Mouse (Mus musculus) ovary, adult 18-20 months (tissue): ENCODE results near the gene Fgfr2.
A peak's percentile ranks its signal among the peaks of the same experiment; 100 is the strongest.

Source experiments
- DNase-seq: peaks from one replicate; pipeline ENCODE4 v3.0.0; 2022; ENCODE audit warnings: low spot score, mixed read lengths

Gene Fgfr2

DNA sequence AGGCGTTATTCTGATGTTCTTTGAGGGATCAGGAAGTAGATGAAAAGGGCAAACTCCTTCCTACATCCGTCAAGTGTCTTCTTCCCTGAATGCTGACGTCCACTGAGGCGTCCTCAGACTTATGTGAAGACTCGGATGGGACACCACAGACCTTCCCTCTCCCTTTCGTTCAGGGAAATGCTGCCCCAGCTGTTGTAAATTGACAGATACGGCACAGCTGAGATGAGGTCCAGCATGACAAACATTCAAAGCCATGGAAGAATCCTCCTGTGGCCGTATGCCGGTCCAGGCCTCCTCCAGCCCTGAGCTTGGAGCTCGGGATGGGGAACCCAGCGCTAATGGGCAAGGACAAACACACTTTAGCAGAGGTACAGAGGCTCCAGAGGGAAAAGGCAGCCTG is 373.6 kb downstream of the Fgfr2 start:
- no peak for DNase-seq

GRCm38 (mm10) chr7:132748076-132748769 is 374.9 kb downstream of the Fgfr2 start:
- DNase-seq, result no peak

DNA sequence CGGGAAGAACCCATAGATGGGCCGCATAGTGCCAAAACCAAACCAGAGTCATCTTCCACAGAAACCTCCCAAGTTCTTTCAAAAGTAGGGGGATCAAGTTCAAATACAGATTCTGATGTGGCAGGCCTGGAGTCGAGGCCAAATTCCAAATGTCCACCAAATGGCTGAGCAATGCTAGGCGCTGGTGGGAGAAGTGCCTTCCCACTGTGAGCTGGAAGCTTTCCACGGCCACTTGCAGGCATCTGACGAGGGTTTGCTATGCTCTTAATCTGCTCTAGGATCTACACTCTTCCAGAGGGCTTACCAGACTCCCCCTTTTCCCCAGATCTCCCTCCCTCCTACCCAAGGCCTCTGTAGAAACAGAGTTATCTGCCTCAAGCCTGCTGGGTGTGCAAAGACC is 376.1 kb downstream of the Fgfr2 start:
- no peak for DNase-seq

DNA sequence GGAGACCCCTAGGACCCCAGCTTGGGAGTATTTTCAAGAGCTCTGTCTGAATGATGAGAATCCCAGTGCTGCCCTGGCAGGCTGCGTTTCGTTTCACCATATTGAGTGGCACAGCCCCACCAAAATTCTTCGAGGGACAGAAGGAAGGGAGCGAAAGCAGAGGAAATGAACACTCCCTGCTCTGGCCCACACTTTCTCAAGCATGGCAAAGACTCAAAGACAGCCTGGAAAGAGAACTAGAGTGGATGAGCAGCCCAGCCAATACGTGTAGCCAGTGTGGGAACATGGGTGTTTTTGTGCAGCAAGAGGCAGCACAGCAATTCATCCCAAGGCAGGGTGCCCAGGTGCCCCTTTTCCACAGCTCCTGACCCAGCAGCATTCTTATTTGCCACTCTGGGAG is 380.2 kb downstream of the Fgfr2 start:
- no peak for DNase-seq

DNA sequence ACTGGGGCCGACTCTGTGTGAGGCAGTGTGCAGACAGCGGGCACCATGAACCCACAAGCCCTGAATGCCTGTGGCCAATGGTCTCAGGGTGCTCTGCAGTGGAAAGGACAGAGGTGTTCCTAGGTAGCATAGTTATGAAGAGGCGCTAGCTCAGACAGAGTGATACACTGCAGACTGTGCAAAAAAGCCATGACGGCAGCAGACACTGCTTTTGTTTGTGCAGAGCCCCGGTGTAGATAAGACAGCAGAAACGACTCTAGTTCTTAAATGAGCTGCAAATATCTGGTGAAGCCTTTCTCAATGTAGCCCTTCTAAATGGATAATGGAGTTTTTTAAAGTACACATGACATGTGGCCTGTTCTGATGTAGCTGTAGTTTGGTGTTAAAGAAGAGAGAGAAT is 383.3 kb downstream of the Fgfr2 start:
- DNase-seq, result no peak

DNA sequence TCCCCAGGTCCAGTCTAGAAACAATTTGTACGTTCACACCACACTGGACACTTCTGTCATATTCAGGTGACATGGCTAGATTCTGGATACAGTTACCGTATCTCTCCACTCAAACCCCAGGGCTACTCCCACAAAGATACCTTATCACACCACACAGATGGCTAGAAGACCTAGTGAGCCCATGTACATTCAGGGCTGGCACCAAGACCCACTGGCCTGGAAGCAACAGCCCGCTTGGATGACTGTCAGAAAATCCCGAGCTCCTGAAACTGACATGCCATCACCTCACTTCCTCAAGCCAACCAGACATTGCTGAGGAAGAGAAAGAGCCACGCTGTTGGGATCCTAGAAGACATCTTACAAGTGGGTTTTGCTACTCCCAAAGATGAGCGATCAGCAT is 384.3 kb downstream of the Fgfr2 start:
- DNase-seq, result no peak

DNA sequence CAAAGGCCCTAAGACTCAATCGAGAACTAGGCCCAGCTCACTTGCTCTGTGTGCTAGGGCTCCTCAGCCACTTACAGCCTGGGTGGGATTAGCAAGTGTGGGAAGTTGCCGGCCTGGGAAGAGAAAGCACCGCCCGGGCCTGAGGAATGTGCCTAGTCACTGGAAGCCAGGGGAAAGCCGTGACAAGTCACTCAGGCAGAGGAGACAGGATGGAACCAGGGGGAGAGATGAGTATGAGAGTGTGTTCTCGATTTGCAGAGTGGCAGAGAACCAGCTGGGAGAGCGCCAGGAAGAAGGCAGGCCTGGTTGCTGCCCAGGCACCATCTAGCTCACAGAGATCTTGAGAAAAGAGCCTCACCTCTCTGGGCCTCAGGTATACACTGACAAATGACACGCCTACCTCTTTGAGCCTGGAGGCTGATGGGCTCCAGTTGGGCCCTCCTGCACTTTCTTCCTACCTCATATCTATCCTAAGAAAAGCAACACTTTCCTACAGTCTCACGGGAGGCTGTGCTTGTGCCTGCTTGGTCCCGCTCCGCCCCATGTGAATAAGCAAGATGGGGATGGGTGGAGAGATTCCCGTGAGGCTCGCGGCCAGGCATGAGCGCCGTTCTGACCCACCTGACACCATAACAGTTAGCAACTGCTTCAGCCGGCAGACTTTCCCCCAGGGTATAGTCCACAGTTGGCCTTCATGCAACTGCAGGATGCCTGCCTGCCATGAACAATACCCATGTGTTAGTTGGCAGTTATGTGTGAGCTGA is 386.9 kb downstream of the Fgfr2 start:
- DNase-seq, result peak; percentile 13

- DNase-seq, result no peak
Measured at GRCm38 (mm10) chr7:132735145-132735544, 388.0 kb downstream of the Fgfr2 start.

- DNase-seq, result no peak
Measured at GRCm38 (mm10) chr7:132734222-132734621, 388.9 kb downstream of the Fgfr2 start.

DNA sequence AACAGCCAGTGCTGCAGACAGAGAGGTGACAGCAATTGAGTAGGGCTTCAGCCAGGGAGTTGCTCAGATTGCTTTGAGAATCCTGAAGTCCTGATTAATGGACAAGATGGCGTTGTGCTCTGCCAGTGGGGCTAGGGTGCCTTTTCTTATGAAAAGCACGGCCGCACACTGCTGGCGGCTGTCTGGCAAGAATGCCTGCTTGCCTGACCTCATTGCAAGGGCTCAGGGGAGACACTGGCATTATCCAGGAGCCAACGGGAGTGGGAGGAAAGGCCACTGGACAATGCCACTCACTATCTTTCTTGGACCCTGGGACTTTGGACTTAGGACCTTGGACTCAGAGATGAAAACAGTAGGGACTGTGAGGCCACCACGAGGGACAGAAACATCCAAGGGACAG is 389.6 kb downstream of the Fgfr2 start:
- no peak for DNase-seq

- DNase-seq, result no peak
Measured at GRCm38 (mm10) chr7:132732136-132732789, 390.9 kb downstream of the Fgfr2 start.

DNA sequence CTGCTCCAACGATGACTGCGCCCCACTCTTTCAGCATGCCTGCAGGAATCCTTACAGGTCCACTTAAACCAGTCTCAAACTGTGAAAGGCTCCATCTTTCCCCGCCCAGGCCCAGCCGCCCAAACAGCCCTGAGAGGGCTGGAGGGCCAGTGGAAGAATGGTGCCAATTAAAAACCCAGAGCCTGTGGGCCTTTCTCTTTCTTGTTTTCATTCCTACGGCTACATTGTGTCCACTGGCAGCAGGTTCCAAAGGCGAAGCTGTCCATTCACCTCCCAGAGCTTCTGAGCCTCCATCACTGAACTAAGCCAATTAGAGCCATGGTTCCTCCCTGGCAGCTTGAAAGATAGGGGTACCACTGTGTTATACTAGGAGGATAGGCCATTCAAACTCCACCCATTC is 391.6 kb downstream of the Fgfr2 start:
- DNase-seq, result no peak

- DNase-seq, result no peak
Measured at GRCm38 (mm10) chr7:132730510-132730909, 392.6 kb downstream of the Fgfr2 start.

- DNase-seq, result no peak
Measured at GRCm38 (mm10) chr7:132729093-132729831, 393.9 kb downstream of the Fgfr2 start.

DNA sequence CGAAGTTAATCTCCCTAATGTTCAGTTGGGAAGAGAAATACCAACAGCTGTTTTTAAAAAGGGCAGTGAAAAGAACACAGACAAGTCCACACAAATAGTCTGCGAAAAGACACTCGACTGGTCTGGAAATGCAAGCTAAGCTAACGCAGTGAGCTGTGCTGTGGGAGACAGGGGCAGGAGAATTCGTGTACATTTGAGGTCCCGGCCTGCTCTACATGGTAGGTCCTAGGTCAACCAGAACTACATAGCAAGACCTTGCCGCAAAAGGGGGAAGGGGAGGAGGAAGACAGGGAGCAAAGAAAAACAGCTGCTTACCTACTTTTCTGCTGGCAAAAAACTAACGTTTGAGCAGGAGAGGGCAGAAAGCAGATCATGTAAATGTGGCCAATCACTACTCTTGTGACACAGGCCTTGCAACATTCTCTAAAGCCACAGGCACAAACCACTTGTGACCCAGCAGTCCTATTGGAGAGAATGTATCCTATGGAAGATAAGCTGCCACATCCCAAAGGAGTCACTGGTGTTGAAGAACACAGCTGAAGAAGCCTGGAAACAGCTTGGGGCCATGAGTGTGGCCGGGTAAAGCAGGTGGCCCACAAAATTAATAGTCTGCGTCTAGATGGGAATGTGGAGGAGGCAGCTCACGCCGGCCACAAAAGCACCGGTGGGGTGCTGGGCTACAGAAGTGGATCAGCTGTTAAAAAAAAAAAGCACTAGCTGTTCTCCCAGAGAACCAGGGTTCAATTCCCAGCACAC is 396.9 kb downstream of the Fgfr2 start:
- DNase-seq, result no peak

- no peak for DNase-seq
Measured at GRCm38 (mm10) chr7:132724501-132725062, 398.6 kb downstream of the Fgfr2 start.

DNA sequence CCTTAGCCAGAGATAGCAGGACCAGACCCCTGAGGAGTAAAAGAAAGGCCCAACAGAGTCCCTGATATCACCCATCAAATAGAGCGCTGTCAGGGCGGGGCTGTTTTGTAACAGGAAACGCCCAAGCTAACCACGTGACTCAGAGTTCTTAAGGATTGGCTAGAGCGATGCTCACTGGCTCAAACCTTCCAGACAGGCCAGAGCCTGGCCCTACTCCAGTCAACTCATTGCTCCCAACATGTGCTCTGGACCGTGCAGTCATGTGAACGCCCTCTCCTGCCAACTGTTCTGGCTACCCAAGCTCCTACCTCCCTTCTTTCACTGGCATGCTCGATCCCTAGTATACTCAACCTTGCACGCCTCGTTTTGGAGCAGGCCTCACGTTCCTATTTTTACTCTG is 399.2 kb downstream of the Fgfr2 start:
- DNase-seq, result peak; percentile 67

DNA sequence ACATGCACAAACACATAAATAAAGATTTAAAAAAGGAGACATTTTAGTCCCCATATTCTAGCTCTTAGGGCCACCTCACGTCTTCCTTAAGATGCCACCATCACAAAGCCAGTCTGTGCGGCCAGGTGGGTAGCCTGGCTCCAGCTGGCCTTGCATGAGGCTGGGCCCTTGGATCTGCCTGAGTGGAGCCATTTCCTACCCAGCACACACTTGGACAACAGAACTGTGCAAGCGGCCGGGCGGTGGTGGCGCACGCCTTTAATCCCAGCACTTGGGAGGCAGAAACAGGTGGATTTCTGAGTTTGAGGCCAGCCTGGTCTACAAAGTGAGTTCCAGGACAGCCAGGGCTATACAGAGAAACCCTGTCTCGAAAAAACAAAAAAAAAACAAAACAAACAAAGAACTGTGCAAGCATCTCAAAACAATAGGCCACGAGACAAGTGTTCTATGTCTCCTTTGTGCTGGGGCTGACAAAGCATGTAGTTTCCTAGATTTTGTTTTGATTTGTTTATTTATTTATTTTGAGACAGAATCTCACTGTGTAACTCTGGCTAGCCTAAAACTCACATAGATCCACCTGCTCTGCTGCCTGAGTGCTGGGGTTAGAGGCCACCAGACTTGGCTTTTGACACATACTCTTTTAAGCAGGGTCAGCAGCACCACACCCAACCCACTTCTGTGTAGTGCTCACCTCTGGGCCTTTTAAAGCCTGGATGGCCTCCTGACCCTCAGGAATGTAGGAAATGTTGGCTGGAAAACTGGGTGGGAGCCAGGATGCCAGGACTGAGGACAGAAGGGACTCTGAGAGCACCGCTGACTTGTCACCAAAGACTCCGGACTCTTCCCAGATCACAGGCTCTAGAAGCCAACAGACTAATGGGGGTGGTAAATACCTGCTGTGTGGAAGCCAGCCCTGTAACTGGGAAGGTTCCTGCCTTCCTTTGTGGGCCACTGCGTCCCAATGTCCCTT is 400.5 kb downstream of the Fgfr2 start:
- no peak for DNase-seq

- DNase-seq, result no peak
Measured at GRCm38 (mm10) chr7:132720562-132720961, 402.6 kb downstream of the Fgfr2 start.

DNA sequence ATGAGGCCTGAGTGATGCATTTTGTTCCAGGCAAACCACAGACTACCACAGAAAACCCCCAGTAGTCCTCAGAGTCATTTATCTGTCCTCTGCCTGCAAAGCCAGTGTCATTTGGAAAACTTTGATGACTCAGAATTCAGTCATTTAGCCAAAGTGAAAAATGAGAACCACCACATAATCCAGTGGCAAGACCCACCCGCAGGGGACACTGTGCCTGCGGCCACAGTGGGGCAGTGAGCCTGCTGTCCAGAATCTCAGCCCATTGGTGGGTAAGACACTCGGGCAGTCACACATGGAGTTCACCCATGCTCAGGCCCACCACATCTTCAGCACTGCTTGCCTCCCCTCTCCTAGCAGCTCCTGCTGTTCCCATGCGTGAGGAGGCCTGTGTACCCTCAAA is 403.6 kb downstream of the Fgfr2 start:
- no peak for DNase-seq
